Mouse (Mus musculus) common myeloid progenitor, adult 5-6 weeks (primary cell): Measurements from ENCODE around the gene Zic5. TPM values are rescaled to one million over a fixed set of nuclear protein-coding genes. Genes with fewer than 3 reads are reported as not detected.

Experiments used
- ATAC-seq: replicated peaks from 2 replicates; pipeline ENCODE4 v1.8.0; 2016; ENCODE audit warnings: low read depth, mild to moderate bottlenecking, moderate TSS enrichment, inconsistent platforms; ENCODE audit not compliant: poor library complexity, severe bottlenecking
- total RNA-seq: library from RNA; stranded (forward); fragments of 200-1000, 187-1606 nt; gene quantifications from 2 replicates; pipeline ENCODE4 v1.2.3, GENCODE M21; 2017

Gene Zic5
- total RNA-seq: not detected in 2 replicates

GRCm38 (mm10) chr14:122464763-122465741 is at the start of gene Zic5:
TSS of gene Zic5 (minus strand) at chr14:122465677.
- peak; percentile 27 for ATAC-seq

GRCm38 (mm10) chr14:122513511-122514036 is 48.1 kb upstream of the Zic5 start:
- no peak for ATAC-seq

- ATAC-seq: no peak
Observed at GRCm38 (mm10) chr14:122511519-122511918, 46.0 kb upstream of the Zic5 start.

- ATAC-seq: peak; percentile 47; the same call in 1 of the 2 replicates
Observed at GRCm38 (mm10) chr14:122509058-122509457, 43.6 kb upstream of the Zic5 start.

GRCm38 (mm10) chr14:122492015-122492414 is 26.5 kb upstream of the Zic5 start:
- ATAC-seq: no peak

- no peak for ATAC-seq
Observed at GRCm38 (mm10) chr14:122491521-122491920, 26.0 kb upstream of the Zic5 start.

GRCm38 (mm10) chr14:122490441-122491328 is 25.2 kb upstream of the Zic5 start, which contains the start of gene Gm10837:
TSS of gene Gm10837 (plus strand) at chr14:122490586.
- peak; percentile 19 for ATAC-seq

GRCm38 (mm10) chr14:122489686-122490414 is 24.4 kb upstream of the Zic5 start:
- ATAC-seq: no peak

- no peak for ATAC-seq
Observed at GRCm38 (mm10) chr14:122489041-122489440, 23.6 kb upstream of the Zic5 start.

GRCm38 (mm10) chr14:122487366-122487765 is 21.9 kb upstream of the Zic5 start:
- ATAC-seq: no peak

- ATAC-seq: no peak
Observed at GRCm38 (mm10) chr14:122486611-122487010, 21.1 kb upstream of the Zic5 start.

- 0 out of 2 replicates have a peak, but pooled peaks have one; percentile 17 for ATAC-seq
Observed at GRCm38 (mm10) chr14:122485635-122486181, 20.2 kb upstream of the Zic5 start.

GRCm38 (mm10) chr14:122484844-122485551 is 19.5 kb upstream of the Zic5 start:
- no peak for ATAC-seq

- no peak for ATAC-seq
Observed at GRCm38 (mm10) chr14:122484458-122484843, 19.0 kb upstream of the Zic5 start.

GRCm38 (mm10) chr14:122483556-122484421 is 18.3 kb upstream of the Zic5 start:
- ATAC-seq: no peak

GRCm38 (mm10) chr14:122483024-122483385 is 17.5 kb upstream of the Zic5 start:
- ATAC-seq: no peak

- ATAC-seq: no peak; the same call in 1 of the 2 replicates
Observed at GRCm38 (mm10) chr14:122482081-122483023, 16.9 kb upstream of the Zic5 start.
